Mouse (Mus musculus): ENCODE results near the gene Prr15. TPM values are rescaled to one million over a fixed set of nuclear protein-coding genes. Genes with fewer than 3 reads are reported as not detected.

Gene Prr15
- polyA plus RNA-seq, 1 experiment: 0.35 TPM

DNA sequence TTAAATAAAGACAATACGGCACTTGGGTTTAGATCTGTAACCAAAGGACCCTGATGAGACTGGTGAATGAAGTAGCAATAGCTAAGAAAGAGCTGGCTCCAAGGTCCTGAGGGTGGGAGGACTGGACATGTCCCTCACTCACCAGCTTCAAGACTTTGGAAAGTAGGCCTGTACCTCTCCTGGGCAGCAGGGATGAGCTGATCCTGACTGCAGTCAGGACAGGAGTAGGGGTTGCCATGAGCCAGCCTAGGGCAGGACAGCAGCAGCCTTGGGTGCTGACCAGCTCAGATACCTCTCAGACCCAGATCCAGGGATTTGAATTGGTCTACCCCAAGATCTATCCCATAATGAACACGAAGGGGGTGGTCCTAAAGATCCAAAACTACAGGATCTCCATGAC is 53.7 kb downstream of the Prr15 start:
- Histone ChIP-seq H3K27ac (ENCODE audit: insufficient read depth, low read length) (no peak overlapping the region), H3K4me1 (ENCODE audit: control insufficient read depth, insufficient read depth, low read length) (no peaks in the 10 kb centered on the region), H3K4me3 (ENCODE audit: insufficient read depth, low read length) (no peak overlapping the region)
- TF ChIP-seq POLR2A (IDR thresholded peaks at IDR 0.05; ENCODE audit: low read depth, low read length) (no peak), CTCF (IDR thresholded peaks at IDR 0.05; ENCODE audit: borderline replicate concordance, insufficient read depth, low read length) (no peak)

Other genes with a start within 250 kb of the Prr15 start
- gene Wipf3, start 103.8 kb downstream of the Prr15 start, polyA plus RNA-seq (2011; ENCODE audit: insufficient read length, low read depth, missing spikeins): not detected in 2 replicates
- gene Scrn1, start 240.7 kb downstream of the Prr15 start, polyA plus RNA-seq (2011; ENCODE audit: insufficient read length, low read depth, missing spikeins): 13.1 and 19.9 TPM in 2 replicates

All from embryonic fibroblast, embryonic 13.5 days (primary cell).